Mouse (Mus musculus) ovary, postnatal 10 days (tissue): ENCODE results near the gene Zfp770.

Source experiments
- DNase-seq: peaks from one replicate; pipeline ENCODE4 v3.0.0; 2022; ENCODE audit warnings: low spot score

Gene Zfp770

GRCm38 (mm10) chr2:114143842-114144241 is 57.4 kb downstream of the Zfp770 start:
- DNase-seq, result no peak
